Mouse (Mus musculus) heart, embryonic 13.5 days (tissue): ENCODE results near the gene 2610301B20Rik. TPM values are rescaled to one million over a fixed set of nuclear protein-coding genes. Genes with fewer than 3 reads are reported as not detected.
A peak's percentile ranks its signal among the peaks of the same experiment; 100 is the strongest.

Source experiments
- ATAC-seq: fragments of 200-750 bp; cut with Nextera tagmentation; 2 replicates; pipeline ENCODE4 v1.8.0; 2017; ENCODE audit warnings: moderate TSS enrichment; ENCODE audit not compliant: insufficient number of reproducible peaks, low FRiP score, low TSS enrichment; ENCODE audit errors: extremely low read depth
- H3K27ac ChIP-seq: fragments of 300-500 bp; sonication (generic); replicated peaks from 2 replicates; pipeline ENCODE4 v1.5.1; 2015; ENCODE audit warnings: moderate library complexity, mild to moderate bottlenecking, inconsistent platforms
- H3K27me3 ChIP-seq: fragments of 300-500 bp; sonication (generic); replicated peaks from 2 replicates; pipeline ENCODE4 v1.6.1; 2015; ENCODE audit warnings: mild to moderate bottlenecking, inconsistent platforms
- H3K36me3 ChIP-seq: fragments of 300-500 bp; sonication (generic); 2 replicates; pipeline ENCODE4 v1.6.1; 2015; ENCODE audit warnings: mild to moderate bottlenecking, inconsistent platforms
- H3K4me1 ChIP-seq: fragments of 300-500 bp; sonication (generic); 2 replicates; pipeline ENCODE4 v1.6.1; 2015; ENCODE audit warnings: inconsistent platforms
- H3K4me2 ChIP-seq: fragments of 300-500 bp; sonication (generic); 2 replicates; pipeline ENCODE4 v1.6.1; 2015; ENCODE audit warnings: inconsistent platforms, mild to moderate bottlenecking, moderate library complexity
- H3K4me3 ChIP-seq: fragments of 300-500 bp; sonication (generic); 2 replicates; pipeline ENCODE4 v1.5.1; 2015; ENCODE audit warnings: moderate library complexity, mild to moderate bottlenecking, inconsistent platforms
- H3K9ac ChIP-seq: fragments of 300-500 bp; sonication (generic); 2 replicates; pipeline ENCODE4 v1.6.1; 2015; ENCODE audit warnings: inconsistent platforms, mild to moderate bottlenecking, moderate library complexity
- H3K9me3 ChIP-seq: fragments of 300-500 bp; sonication (generic); 2 replicates; pipeline ENCODE4 v1.6.1; 2016; ENCODE audit warnings: inconsistent platforms
- WGBS: fragments of 180-500 bp; shearing (Covaris S2); methylation state at CpG from one replicate; pipeline ENCODE4 v1.1.7; 2015; ENCODE audit warnings: mixed read lengths; 5-methylcytosine and 5-hydroxymethylcytosine counted together
- microRNA-seq: library from miRNA; unstranded; fragments of <30 nt; microRNA quantifications from one replicate; pipeline ENCODE4, GENCODE M21; 2016
- polyA plus RNA-seq: library from polyadenylated mRNA; unstranded; fragments of >200 nt; fragmentation: Nextera tagmentation; extraction: Ambion mirVana; gene quantifications from 2 replicates; pipeline ENCODE4 v1.2.1, GENCODE M21; 2015

2610301B20Rik gene
- polyA plus RNA-seq, 1 experiment from 2014 or later: 21.2 TPM

GRCm38 (mm10) chr4:10924541-10924940 lies 50.2 kb downstream of the 2610301B20Rik start:
- H3K9me3 ChIP-seq: no peaks in the 10 kb centered on the region
- ATAC-seq: no peak
- H3K9ac ChIP-seq: no peak overlapping the region
- no peak overlapping the region for H3K4me3 ChIP-seq
- 77% methylated on average over 5 of the region's 5 CpGs for WGBS
- no peaks in the 10 kb centered on the region for H3K36me3 ChIP-seq
- no peak overlapping the region for H3K27ac ChIP-seq
- no peak overlapping the region for H3K4me2 ChIP-seq
- peaks cover 12% of the 10 kb centered on the region for H3K4me1 ChIP-seq
- H3K27me3 ChIP-seq: no peaks in the 10 kb centered on the region

GRCm38 (mm10) chr4:10926416-10926815 lies 52.1 kb downstream of the 2610301B20Rik start:
- no peaks in the 10 kb centered on the region for H3K27me3 ChIP-seq
- no peak overlapping the region for H3K4me2 ChIP-seq
- no peaks in the 10 kb centered on the region for H3K9me3 ChIP-seq
- H3K9ac ChIP-seq: no peak overlapping the region
- no peak overlapping the region for H3K4me3 ChIP-seq
- H3K36me3 ChIP-seq: no peaks in the 10 kb centered on the region
- peaks cover 9% of the 10 kb centered on the region for H3K4me1 ChIP-seq
- no peak for ATAC-seq
- WGBS: 85% methylated on average over 4 of the region's 4 CpGs
- H3K27ac ChIP-seq: no peak overlapping the region

GRCm38 (mm10) chr4:10928158-10928557 lies 53.9 kb downstream of the 2610301B20Rik start:
- ATAC-seq: no peak
- WGBS: 84% methylated on average over 6 of the region's 6 CpGs
- Histone ChIP-seq H3K9ac (no peak overlapping the region), H3K9me3 (no peaks in the 10 kb centered on the region), H3K4me1 (peaks cover 6% of the 10 kb centered on the region), H3K27me3 (no peaks in the 10 kb centered on the region), H3K27ac (no peak overlapping the region), H3K4me3 (no peak overlapping the region), H3K36me3 (no peaks in the 10 kb centered on the region), H3K4me2 (no peak overlapping the region)

- WGBS: 80% methylated on average over 3 of the region's 3 CpGs
- H3K27me3 ChIP-seq: no peaks in the 10 kb centered on the region
- H3K36me3 ChIP-seq: no peaks in the 10 kb centered on the region
- no peak overlapping the region for H3K4me2 ChIP-seq
- ATAC-seq: no peak
- no peak overlapping the region for H3K9ac ChIP-seq
- no peak overlapping the region for H3K4me3 ChIP-seq
- H3K9me3 ChIP-seq: no peaks in the 10 kb centered on the region
- H3K27ac ChIP-seq: no peak overlapping the region
- no peaks in the 10 kb centered on the region for H3K4me1 ChIP-seq
Measured at GRCm38 (mm10) chr4:10929726-10930125, 55.4 kb downstream of the 2610301B20Rik start.

GRCm38 (mm10) chr4:10931040-10931439 lies 56.7 kb downstream of the 2610301B20Rik start:
- no peaks in the 10 kb centered on the region for H3K4me1 ChIP-seq

GRCm38 (mm10) chr4:10932091-10932745 lies 57.9 kb downstream of the 2610301B20Rik start:
- WGBS: 62% methylated on average over 4 of the region's 4 CpGs
- Histone ChIP-seq H3K4me1 (no peaks in the 10 kb centered on the region), H3K27ac (no peak overlapping the region), H3K9ac (no peak overlapping the region), H3K9me3 (no peaks in the 10 kb centered on the region), H3K36me3 (no peaks in the 10 kb centered on the region), H3K4me2 (no peak overlapping the region), H3K4me3 (no peak overlapping the region), H3K27me3 (no peaks in the 10 kb centered on the region)
- no peak for ATAC-seq

More at GRCm38 (mm10) chr4:10931040-10931439, 56.7 kb downstream of the 2610301B20Rik start:
- no peaks in the 10 kb centered on the region for H3K9me3 ChIP-seq
- no peaks in the 10 kb centered on the region for H3K27me3 ChIP-seq
- no peak overlapping the region for H3K9ac ChIP-seq
- no peak overlapping the region for H3K4me2 ChIP-seq
- no peaks in the 10 kb centered on the region for H3K36me3 ChIP-seq
- no peak for ATAC-seq
- 72% methylated on average over 9 of the region's 9 CpGs for WGBS
- H3K27ac ChIP-seq: no peak overlapping the region
- no peak overlapping the region for H3K4me3 ChIP-seq

GRCm38 (mm10) chr4:10932782-10933181 lies 58.5 kb downstream of the 2610301B20Rik start:
- no peaks in the 10 kb centered on the region for H3K9me3 ChIP-seq
- ATAC-seq: no peak
- H3K4me3 ChIP-seq: no peak overlapping the region
- 66% methylated on average over 5 of the region's 5 CpGs for WGBS
- no peak overlapping the region for H3K4me2 ChIP-seq
- H3K27ac ChIP-seq: no peak overlapping the region
- H3K9ac ChIP-seq: no peak overlapping the region
- H3K4me1 ChIP-seq: no peaks in the 10 kb centered on the region
- no peaks in the 10 kb centered on the region for H3K27me3 ChIP-seq
- H3K36me3 ChIP-seq: no peaks in the 10 kb centered on the region

- no peak overlapping the region for H3K9ac ChIP-seq
- H3K36me3 ChIP-seq: no peaks in the 10 kb centered on the region
- ATAC-seq: no peak
- WGBS: 74% methylated on average over 4 of the region's 4 CpGs
- no peak overlapping the region for H3K27ac ChIP-seq
- no peak overlapping the region for H3K4me2 ChIP-seq
- no peaks in the 10 kb centered on the region for H3K27me3 ChIP-seq
- peaks cover 19% of the 10 kb centered on the region for H3K4me1 ChIP-seq
- no peak overlapping the region for H3K4me3 ChIP-seq
- H3K9me3 ChIP-seq: no peaks in the 10 kb centered on the region
Measured at GRCm38 (mm10) chr4:10936766-10937165, 62.5 kb downstream of the 2610301B20Rik start.

Small RNAs within 50 kb of the gene (microRNA-seq; reads per million reads assigned to microRNA genes)
- not detected for gene Mir3471-1
- 2.7 reads per million, percentile 7 among the genes with 10 or more reads in this experiment for gene n-TSaga9
